Mouse (Mus musculus) forebrain, embryonic 15.5 days (tissue): ENCODE measurements around the gene Dnajb4. TPM values are rescaled to one million over a fixed set of nuclear protein-coding genes. Genes with fewer than 3 reads are reported as not detected.
"Not testable (repeated sequence)": the region's sequence is repeated elsewhere in the genome, so short reads cannot be mapped to it uniquely, and the experiment has no call there.

Source experiments
- ATAC-seq: fragments of 200-750 bp; cut with Nextera tagmentation; replicated peaks from 2 replicates; pipeline ENCODE4 v1.8.0; 2017; ENCODE audit warnings: mild to moderate bottlenecking, moderate TSS enrichment, moderate library complexity
- H3K27ac ChIP-seq: fragments of 300-500 bp; sonication (generic); replicated peaks from 2 replicates; pipeline ENCODE4 v1.5.1; 2015; ENCODE audit warnings: mild to moderate bottlenecking, inconsistent platforms
- H3K27me3 ChIP-seq: fragments of 300-500 bp; sonication (generic); 2 replicates; pipeline ENCODE4 v1.6.1; 2015; ENCODE audit warnings: inconsistent platforms
- H3K36me3 ChIP-seq: fragments of 300-500 bp; sonication (generic); 2 replicates; pipeline ENCODE4 v1.6.1; 2015; ENCODE audit warnings: mild to moderate bottlenecking, inconsistent platforms
- H3K4me1 ChIP-seq: fragments of 300-500 bp; sonication (generic); 2 replicates; pipeline ENCODE4 v1.6.1; 2015; ENCODE audit warnings: inconsistent platforms
- H3K4me2 ChIP-seq: fragments of 300-500 bp; sonication (generic); replicated peaks from 2 replicates; pipeline ENCODE4 v1.6.1; 2015; ENCODE audit warnings: mild to moderate bottlenecking, inconsistent platforms
- H3K4me3 ChIP-seq: fragments of 300-500 bp; sonication (generic); 2 replicates; pipeline ENCODE4 v1.5.1; 2015; ENCODE audit warnings: mild to moderate bottlenecking, inconsistent platforms
- H3K9ac ChIP-seq: fragments of 300-500 bp; sonication (generic); replicated peaks from 2 replicates; pipeline ENCODE4 v1.6.1; 2015; ENCODE audit warnings: mild to moderate bottlenecking, inconsistent platforms
- H3K9me3 ChIP-seq: fragments of 300-500 bp; sonication (generic); 2 replicates; pipeline ENCODE4 v1.6.1; 2016; ENCODE audit warnings: inconsistent platforms
- WGBS: fragments of 180-500 bp; shearing (Covaris S2); methylation state at CpG from one replicate; pipeline ENCODE4 v1.1.7; 2015; ENCODE audit warnings: mixed read lengths; 5-methylcytosine and 5-hydroxymethylcytosine counted together
- polyA plus RNA-seq: library from polyadenylated mRNA; unstranded; fragments of >200 nt; fragmentation: Nextera tagmentation; extraction: Ambion mirVana; gene quantifications from 2 replicates; pipeline ENCODE4 v1.2.1, GENCODE M21; 2015

Dnajb4 gene
- polyA plus RNA-seq, 1 experiment from 2014 or later, result 35.4 TPM

DNA sequence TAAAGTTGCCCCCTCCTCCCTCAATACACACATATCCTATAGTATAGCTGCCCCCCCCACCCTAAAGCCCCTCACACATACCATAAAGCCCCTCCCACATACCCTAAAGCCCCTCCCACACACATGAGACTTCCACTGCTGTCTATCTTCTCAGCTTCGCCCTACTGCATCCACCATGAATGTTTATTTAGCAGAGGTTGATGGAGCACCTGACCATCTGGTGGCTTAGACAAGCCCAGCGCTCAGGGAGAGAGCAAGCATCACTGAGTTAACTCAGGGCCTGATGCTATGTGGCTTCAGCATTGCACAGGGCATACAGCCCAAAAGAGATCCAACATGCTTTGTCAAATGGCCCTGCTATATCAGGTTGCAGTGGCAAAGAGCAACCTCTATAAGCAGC lies 57.0 kb downstream of the Dnajb4 start:
- Histone ChIP-seq H3K9ac (no peak overlapping the region), H3K36me3 (no peaks in the 10 kb centered on the region), H3K4me3 (no peak overlapping the region), H3K4me1 (peaks cover 8% of the 10 kb centered on the region), H3K9me3 (no peaks in the 10 kb centered on the region), H3K4me2 (no peak overlapping the region), H3K27me3 (no peaks in the 10 kb centered on the region), H3K27ac (no peak overlapping the region)
- ATAC-seq, result no peak
- 95% methylated on average over 2 of the region's 2 CpGs for WGBS

DNA sequence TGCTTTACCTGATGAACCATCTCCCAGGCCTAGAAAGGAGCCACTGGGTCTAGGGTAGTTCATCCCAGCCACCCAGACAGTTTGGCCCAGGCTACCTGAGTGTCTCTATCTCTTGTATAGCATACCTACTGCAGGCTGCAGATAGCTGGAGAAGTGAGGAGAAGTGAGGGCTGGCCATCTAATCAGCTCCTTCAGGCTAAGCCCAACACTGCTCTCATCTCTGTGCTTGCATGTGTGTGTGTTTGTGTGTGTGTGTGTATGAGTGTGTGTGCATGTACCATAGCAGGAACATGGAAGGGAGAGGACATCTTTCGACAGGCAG lies 57.7 kb downstream of the Dnajb4 start:
- Histone ChIP-seq H3K27ac (no peak overlapping the region), H3K27me3 (no peaks in the 10 kb centered on the region), H3K4me2 (no peak overlapping the region), H3K9me3 (no peaks in the 10 kb centered on the region), H3K36me3 (no peaks in the 10 kb centered on the region), H3K4me1 (peaks cover 8% of the 10 kb centered on the region), H3K9ac (no peak overlapping the region), H3K4me3 (no peak overlapping the region)
- ATAC-seq, result 0 out of 2 replicates have a peak, but pooled peaks have one; percentile 9
- WGBS, result 96% methylated on average over 1 of the region's 1 CpGs

DNA sequence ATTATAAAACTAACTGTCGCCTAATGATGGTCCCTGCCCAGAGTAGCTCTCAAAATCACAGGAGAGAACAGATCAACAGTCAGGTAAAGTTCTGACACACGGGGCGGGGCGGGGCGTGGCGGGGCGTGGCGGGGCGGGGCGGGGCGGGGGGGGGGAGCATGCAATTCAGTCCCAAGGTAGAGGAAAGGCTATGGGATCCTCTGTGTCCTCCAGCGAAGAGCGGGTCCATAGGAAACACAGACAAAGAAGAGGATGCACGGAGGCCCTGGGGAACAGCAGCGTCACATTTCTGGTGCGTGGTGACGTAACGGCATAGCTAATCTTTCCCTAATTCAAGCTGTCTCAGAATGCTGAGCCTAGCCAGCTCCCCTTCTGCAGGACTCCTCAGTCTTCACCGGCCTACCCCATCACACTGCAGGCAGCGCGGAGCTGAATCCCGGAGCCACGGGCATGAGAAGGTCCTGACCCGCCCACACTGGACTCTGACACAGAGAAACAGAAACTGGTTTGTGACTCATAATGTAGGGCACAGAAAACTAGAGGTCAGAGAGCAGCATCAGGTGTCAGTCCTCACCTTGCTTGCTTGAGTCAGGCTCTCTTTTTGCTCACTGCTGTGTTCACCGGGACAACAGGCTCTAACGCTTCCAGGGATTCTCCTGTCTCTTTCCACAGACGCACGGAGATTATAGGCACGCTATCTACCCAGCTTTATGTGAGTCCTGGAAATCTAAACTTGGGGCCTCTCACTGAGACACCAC lies 58.2 kb downstream of the Dnajb4 start:
- Histone ChIP-seq H3K4me3 (peak overlapping the region; percentile 7; the same call in 1 of the 2 replicates), H3K27ac (no peak overlapping the region), H3K9ac (no peak overlapping the region), H3K4me1 (peaks cover 8% of the 10 kb centered on the region), H3K27me3 (no peaks in the 10 kb centered on the region), H3K9me3 (no peaks in the 10 kb centered on the region), H3K4me2 (peak overlapping the region; percentile 16; the same call in 1 of the 2 replicates), H3K36me3 (no peaks in the 10 kb centered on the region)
- peak; percentile 32; the same call in 1 of the 2 replicates for ATAC-seq
- 67% methylated on average over 29 of the region's 29 CpGs for WGBS

DNA sequence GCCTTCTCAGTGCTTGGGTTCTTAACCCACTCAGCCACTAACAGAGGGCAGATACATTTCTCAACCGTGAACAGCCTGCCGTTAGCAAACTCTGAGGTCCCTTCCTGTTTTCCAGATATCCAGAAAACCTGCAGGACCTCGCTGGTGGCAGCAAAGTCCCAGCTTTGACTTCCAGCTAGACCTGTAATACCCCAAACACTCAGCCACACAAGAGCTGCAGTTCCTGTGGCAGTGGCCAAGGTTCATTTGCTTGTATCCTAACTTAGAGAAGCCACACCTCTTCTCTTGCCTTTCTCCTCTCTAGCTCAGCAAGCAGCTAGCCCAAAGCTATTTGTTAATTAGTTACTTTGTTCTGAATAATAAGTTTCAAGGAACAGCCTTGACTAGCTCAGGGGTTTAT lies 60.2 kb downstream of the Dnajb4 start:
- no peak overlapping the region for H3K4me2 ChIP-seq
- WGBS, result 74% methylated on average over 3 of the region's 3 CpGs

DNA sequence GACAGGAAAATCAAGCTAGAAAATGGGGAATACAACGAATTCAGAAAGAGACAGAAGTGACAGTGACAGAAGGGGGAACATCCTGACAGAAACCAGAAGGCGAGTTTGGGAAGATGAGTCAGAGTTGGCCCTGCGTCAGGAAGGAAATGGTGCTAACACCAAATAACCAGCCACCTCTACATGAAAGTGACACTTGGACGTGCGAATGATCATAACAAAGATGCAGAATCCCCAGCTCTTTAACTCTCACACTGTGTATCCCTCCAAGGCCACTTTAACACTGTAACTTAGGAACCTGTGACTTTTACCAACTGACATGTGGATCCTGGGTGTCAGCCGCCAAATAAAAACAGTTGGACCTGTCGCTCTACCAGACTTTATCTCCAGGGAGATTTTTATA lies 60.7 kb downstream of the Dnajb4 start:
- H3K4me1 ChIP-seq, result no peaks in the 10 kb centered on the region
- no peaks in the 10 kb centered on the region for H3K9me3 ChIP-seq
- no peak overlapping the region for H3K27ac ChIP-seq
- 79% methylated on average over 7 of the region's 7 CpGs for WGBS
- no peaks in the 10 kb centered on the region for H3K36me3 ChIP-seq
- H3K4me3 ChIP-seq, result no peak overlapping the region
- H3K4me2 ChIP-seq, result no peak overlapping the region
- no peaks in the 10 kb centered on the region for H3K27me3 ChIP-seq
- no peak overlapping the region for H3K9ac ChIP-seq
- ATAC-seq, result no peak

More for the DNA sequence above, 60.2 kb downstream of the Dnajb4 start:
- Histone ChIP-seq H3K27me3 (no peaks in the 10 kb centered on the region), H3K9ac (no peak overlapping the region), H3K9me3 (no peaks in the 10 kb centered on the region), H3K4me3 (no peak overlapping the region), H3K36me3 (no peaks in the 10 kb centered on the region), H3K27ac (no peak overlapping the region), H3K4me1 (no peaks in the 10 kb centered on the region)
- ATAC-seq, result no peak

DNA sequence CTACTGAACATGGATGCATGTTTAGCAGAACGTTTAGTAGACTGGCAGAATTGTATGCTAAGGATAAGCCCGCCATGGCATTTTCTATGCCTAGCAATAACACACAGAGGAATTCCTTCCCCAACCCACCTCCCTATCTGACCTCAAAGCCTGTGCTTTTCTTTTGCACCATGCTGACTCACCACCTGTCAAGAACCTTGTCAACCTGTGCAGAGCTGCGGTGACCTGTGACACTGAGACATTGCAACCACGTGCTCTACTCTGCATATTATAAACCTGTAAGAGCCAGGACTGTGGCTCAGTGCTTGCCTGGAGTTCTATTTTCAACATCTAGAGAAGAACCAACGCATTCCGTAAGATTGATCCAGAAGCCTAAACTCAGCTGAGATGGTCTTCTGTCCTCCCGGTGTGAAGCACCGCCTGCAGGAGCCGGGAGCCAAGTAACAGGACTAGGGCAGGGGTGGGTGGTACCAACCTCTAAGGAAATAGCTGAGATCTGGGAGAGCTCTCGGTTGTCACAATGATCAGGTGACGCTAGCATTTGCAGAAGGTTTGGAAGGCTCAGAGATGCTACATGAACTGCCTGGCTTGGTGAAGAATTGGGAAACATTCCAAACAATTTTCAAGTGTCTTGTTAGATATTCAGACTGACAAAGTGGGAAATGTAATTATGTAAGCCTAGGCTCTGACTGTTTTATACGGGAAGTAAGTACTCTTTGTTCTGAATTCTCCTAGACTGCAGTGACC lies 62.8 kb downstream of the Dnajb4 start:
- Histone ChIP-seq H3K9me3 (no peaks in the 10 kb centered on the region), H3K9ac (no peak overlapping the region), H3K4me3 (no peak overlapping the region), H3K4me2 (no peak overlapping the region), H3K36me3 (no peaks in the 10 kb centered on the region), H3K4me1 (no peaks in the 10 kb centered on the region), H3K27me3 (no peaks in the 10 kb centered on the region), H3K27ac (no peak overlapping the region)
- ATAC-seq, result no peak
- 76% methylated on average over 12 of the region's 12 CpGs for WGBS

DNA sequence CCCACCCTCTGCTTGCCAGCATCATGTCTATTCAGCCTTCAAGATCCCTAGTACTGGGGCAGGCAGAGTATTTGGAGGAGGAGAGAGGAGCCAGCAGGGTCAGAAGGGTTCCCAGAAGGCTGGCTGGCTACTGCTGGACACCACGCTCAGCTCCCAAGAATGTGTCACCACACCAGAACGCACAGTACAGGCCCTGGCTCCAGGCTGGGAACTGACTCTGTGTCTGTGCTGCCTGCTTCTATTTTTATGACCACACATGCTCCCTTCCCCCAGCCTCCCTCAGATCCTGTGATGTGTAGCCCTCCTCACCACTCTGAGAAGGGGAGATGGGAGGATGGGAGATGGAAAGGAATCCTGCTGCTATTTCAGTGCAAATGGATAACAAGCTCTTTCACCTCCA lies 64.9 kb downstream of the Dnajb4 start:
- Histone ChIP-seq H3K4me3 (no peak overlapping the region), H3K4me2 (no peak overlapping the region), H3K9me3 (no peaks in the 10 kb centered on the region), H3K27me3 (no peaks in the 10 kb centered on the region), H3K27ac (no peak overlapping the region), H3K4me1 (no peaks in the 10 kb centered on the region), H3K9ac (no peak overlapping the region), H3K36me3 (no peaks in the 10 kb centered on the region)
- 85% methylated on average over 2 of the region's 2 CpGs for WGBS
- ATAC-seq, result no peak; the same call in 1 of the 2 replicates

DNA sequence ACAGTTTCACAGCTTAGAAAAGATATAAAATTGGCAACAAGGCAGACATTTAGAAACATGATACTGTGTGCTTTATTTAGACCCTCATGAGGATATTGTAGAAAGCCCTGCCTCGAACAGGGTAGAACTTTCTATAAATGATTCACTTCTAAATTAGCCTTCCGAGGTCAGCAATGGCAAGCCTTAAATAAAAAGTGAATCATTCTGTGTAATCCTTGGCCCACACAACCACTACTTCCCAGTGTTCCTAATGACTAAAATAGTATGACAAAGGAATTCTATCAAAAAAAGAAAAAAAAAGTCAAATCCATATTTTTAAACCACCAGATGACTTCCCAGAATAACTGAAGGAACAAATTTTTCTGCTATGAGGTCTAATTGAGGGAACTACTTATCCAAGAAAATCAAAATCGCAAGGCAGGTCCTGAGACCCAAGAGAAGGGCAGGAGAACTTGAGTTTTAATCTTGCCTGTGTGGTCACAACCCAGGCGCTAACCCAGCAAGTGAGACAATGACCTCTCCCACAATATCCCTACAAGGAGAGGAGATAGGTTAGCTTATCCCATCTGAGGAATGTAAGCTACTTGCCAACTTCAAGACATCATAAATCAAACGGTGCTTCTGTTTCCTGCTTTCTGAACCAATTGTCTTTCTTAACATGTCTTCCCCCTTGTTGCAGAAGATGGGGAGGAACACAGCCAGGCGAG lies 67.0 kb downstream of the Dnajb4 start:
- no peak for ATAC-seq
- H3K27me3 ChIP-seq, result no peaks in the 10 kb centered on the region
- H3K9ac ChIP-seq, result no peak overlapping the region
- H3K9me3 ChIP-seq, result no peaks in the 10 kb centered on the region
- no peak overlapping the region for H3K4me3 ChIP-seq
- no peaks in the 10 kb centered on the region for H3K4me1 ChIP-seq
- H3K4me2 ChIP-seq, result no peak overlapping the region
- 85% methylated on average over 6 of the region's 6 CpGs for WGBS
- no peaks in the 10 kb centered on the region for H3K36me3 ChIP-seq
- H3K27ac ChIP-seq, result no peak overlapping the region

DNA sequence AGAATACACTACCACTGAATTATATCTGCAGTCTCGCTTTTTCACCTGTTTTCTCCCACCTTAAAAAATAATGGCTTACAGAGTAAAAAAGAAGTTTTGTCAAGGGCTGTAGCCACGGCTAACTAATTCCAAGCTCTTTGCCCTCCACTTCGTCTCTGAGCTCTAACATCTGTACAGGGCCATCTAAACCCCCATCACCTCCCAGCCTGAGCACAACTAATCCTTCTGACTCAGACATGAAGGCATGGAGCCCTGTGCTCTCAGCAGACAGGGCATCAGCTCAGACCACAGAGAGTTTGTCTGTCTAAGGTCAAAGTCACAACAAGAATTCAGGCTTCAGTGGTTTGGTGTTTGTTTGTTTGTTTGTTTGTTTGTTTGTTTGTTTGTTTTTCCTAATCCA lies 68.0 kb downstream of the Dnajb4 start:
- ATAC-seq, result no peak
- H3K27ac ChIP-seq, result no peak overlapping the region
- no peaks in the 10 kb centered on the region for H3K36me3 ChIP-seq
- H3K4me2 ChIP-seq, result no peak overlapping the region
- H3K9ac ChIP-seq, result no peak overlapping the region
- no peak overlapping the region for H3K4me3 ChIP-seq
- WGBS, result 75% methylated on average over 3 of the region's 3 CpGs
- H3K9me3 ChIP-seq, result no peaks in the 10 kb centered on the region
- H3K27me3 ChIP-seq, result no peaks in the 10 kb centered on the region
- H3K4me1 ChIP-seq, result no peaks in the 10 kb centered on the region

DNA sequence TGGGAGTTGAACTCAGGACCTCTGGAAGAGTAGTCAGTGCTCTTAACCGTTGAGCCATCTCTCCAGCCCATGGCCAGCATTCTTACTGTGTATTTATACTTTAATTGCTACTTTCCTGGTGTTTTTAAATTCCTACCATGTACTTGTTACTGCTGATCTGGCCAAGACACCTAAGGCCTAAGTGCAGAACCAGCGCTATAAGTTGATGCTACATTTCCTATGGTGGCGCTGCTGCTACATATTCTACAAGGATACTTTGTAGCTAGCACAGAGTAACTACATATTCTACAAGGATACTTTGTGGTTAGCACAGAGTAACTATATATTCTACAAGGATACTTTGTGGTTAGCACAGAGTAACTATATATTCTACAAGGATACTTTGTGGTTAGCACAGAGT lies 70.8 kb downstream of the Dnajb4 start:
- 90% methylated on average over 3 of the region's 3 CpGs for WGBS
- H3K27me3 ChIP-seq, H3K27ac ChIP-seq, H3K4me1 ChIP-seq, H3K36me3 ChIP-seq, H3K9me3 ChIP-seq, ATAC-seq, H3K9ac ChIP-seq, H3K4me3 ChIP-seq, H3K4me2 ChIP-seq: not testable (repeated sequence)

DNA sequence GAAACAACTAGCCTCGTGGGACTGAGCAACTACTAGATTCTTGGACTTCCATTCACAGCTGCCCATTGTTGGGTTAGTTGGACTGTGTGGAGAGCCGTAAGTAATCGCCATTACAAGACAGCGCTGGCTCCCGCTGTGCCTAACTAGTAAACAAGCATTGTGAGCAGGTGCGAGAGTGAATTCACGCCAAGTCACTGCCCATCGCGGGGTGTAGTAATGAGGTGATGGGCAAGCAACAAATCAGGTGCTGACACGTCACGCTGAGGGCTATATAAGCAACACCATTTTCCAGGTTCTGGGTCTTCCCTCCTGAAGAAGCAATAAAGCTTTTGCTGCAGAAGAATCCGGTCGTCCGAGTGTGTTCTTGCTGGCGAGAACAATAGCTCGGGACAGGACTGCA lies 74.0 kb downstream of the Dnajb4 start:
- not testable (repeated sequence) for H3K9me3 ChIP-seq, H3K4me3 ChIP-seq, H3K4me2 ChIP-seq, ATAC-seq, H3K27ac ChIP-seq, H3K9ac ChIP-seq, H3K27me3 ChIP-seq, H3K36me3 ChIP-seq, H3K4me1 ChIP-seq
- WGBS, result 87% methylated on average over 16 of the region's 16 CpGs

DNA sequence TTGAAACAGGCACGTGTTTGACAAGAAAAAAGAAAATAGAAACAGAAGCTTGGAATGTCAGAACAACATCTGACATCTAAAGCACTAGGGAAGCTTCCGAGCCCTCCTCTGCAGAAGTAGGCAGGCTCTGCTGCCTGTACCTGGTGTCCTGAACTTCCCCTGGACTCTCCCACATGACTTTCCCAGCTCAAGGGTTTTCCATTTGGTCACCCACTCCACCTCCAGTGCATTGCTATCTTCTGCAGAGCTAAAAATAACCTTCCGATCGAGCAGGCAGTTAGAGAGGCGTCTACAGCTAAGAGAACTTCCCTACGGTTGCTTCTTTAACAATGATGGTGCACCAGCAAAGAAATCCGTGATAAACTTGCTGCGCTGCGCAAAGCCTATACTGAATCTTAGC lies 76.5 kb downstream of the Dnajb4 start:
- no peaks in the 10 kb centered on the region for H3K4me1 ChIP-seq
- H3K27ac ChIP-seq, result no peak overlapping the region
- no peak overlapping the region for H3K4me3 ChIP-seq
- H3K36me3 ChIP-seq, result no peaks in the 10 kb centered on the region
- no peaks in the 10 kb centered on the region for H3K9me3 ChIP-seq
- H3K27me3 ChIP-seq, result no peaks in the 10 kb centered on the region
- H3K9ac ChIP-seq, result no peak overlapping the region
- ATAC-seq, result no peak
- no peak overlapping the region for H3K4me2 ChIP-seq
- 85% methylated on average over 9 of the region's 9 CpGs for WGBS
